Mouse (Mus musculus): Measurements from ENCODE around the gene Rbm6.

The Rbm6 gene

GRCm38 (mm10) chr9:107750378-107750777, 122.7 kb downstream of the Rbm6 start:
- no peak for DNase-seq (ENCODE audit: low read depth, low spot score)

DNA sequence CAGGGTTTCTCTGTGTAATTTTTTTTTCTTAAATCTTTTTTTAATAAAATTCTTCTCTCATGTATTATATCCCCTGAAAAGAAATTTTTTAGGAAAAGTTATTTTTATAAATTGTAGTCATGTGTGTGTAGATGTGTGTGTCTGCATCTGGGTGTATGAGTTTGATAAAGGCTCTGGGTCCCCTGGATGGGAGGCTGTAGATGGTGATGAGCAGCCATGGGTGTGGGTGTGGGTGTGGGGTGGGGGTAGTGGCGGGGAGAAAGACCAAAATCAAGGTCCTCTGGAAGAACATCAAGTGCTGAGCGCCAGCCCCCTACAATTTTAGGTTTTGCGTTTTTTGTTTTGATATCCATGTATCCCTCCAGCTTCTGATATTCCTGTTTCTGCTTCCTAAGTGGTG, 125.0 kb downstream of the Rbm6 start:
- no peak for DNase-seq (ENCODE audit: low read depth, low spot score)

DNA sequence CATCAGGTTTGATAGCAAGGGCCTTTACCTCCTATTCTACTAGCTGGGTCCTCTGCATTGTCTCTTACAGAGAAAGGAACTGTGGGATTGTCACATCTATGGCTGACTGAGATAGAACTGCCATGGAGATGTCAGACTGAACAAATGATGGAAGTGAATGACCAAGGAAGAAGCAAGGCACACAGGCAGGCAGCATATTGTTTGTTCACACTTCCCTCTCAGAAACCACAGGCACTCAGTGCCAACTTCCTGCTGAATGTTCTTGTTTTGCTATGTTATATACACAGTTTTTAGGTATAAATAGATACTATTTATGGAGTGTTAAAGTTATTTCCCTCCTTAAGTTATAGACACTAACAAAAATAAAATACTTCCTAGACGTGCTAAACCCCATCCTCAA, 125.7 kb downstream of the Rbm6 start:
- no peak for DNase-seq (ENCODE audit: low read depth, low spot score)

GRCm38 (mm10) chr9:107746679-107747078, 126.4 kb downstream of the Rbm6 start:
- no peak for DNase-seq (ENCODE audit: low read depth, low spot score)

DNA sequence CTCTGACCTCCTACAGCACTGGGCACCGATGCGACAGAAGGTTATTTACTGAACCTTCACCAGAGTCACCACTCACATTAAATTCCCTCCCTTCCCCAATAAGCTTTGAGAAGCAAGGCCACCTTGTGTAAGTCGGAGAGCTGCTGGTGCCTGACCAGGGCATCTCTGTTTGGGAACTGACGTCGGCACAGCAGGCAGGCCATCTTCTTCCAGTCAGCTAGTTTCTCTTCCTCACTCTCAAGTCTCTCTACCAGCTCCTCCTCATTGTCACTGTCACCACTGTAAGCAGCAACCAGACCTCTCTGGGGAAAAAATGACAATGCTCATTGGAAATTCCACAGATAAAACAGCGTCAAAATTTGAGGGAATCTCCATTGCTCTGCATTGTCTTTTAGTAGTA, 129.0 kb downstream of the Rbm6 start:
- no peak for DNase-seq (ENCODE audit: low read depth, low spot score)

- DNase-seq (ENCODE audit: low read depth, low spot score), result no peak
Measured at GRCm38 (mm10) chr9:107738841-107739202, 134.2 kb downstream of the Rbm6 start.

DNA sequence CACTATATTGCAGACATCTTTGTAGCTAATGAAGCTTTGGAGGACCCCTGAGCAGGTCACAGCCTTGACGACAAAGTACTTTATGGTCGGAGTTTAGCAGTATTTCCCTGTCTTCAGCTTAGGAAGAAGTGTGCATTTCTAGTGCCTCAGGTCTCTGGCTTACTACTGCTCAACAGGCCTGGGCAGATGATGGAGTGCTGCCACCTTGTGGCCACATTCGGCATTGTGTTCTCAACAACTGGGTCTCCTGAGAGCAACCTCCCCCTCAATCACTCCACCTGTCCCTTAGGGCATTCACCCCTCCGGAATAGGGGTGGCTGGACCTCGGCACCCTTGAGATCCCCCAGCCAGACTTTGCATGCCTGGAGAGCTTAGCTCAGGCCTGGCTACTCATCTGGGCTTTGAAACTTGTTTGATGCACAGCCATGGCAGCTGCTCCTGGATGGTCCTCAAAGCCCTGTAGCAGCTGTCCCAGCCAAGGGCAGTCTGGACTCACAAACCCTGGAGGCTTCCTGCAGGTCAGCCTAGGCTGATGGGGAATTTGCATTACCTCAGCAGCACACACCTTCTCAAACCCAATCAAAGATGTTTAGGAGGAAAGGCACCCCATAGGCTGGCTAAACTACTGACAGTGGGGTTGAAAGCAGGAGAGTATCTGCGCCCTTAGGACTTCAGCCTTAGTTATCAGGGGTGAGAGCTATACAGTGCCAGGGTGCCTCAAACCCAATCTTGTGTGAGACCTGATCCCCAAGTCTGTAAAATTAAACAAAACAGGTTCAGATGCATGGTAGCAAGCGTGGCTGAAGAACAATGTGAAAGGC, 134.8 kb downstream of the Rbm6 start:
- DNase-seq (ENCODE audit: low read depth, low spot score), result peak; percentile 73

DNA sequence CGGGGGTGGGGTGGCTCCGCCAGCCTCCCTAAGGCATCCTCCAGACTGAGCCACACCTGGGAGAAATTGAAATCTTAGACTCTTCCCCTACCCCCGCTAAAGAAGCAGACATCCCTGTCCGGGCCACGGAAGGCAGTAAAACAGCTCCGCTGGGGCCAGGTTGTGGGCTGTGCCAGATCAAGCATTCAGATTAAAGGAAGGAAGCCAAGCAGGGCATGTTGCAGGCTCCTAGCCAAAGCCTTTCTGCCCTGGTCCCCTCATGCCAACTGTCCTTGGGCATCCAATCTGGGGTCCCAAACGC, 136.9 kb downstream of the Rbm6 start:
- DNase-seq (ENCODE audit: low read depth, low spot score), result no peak

DNA sequence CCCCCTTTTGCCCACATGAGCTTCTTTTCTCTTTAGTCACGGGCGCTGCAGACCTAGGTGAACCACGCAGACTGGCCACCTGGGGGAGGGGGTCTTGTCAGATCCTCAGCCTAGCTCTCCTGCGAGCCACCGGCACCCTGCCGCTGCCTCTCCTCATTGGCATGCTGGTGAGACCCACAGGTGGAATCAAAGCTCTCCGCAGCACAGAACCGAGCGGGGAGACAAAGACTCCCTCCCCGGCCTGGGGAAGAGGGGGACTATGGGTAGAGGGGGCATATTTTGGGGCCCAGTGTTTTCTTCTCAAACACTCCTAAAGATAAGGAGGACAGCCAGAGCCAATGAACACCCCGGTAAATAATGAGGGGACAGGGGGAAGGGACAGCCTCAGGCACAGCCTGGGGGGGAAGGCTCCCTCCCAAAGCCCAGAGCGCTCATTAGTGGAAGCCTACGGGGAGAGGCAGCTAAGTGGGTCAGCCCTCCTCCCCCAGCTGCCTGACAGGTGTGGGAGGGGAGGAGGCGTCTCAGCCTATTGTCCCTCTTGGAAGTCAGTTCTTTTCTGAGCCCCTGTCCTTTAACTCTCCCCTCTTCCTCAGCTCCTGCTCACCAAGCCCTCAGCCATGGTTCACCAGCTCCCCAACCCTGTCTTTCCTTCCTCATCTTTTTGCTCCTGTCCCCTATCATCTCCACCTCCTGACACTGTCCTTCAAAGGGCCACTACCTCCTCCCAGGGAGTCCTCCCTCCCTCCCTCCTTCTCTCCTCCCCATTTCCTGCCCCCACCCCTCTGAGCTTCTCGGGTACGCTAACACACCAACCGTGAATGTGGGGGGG, 137.5 kb downstream of the Rbm6 start:
- DNase-seq (ENCODE audit: low read depth, low spot score), result peak; percentile 78

GRCm38 (mm10) chr9:107734567-107734971, 138.5 kb downstream of the Rbm6 start:
- no peak for DNase-seq (ENCODE audit: low read depth, low spot score)

- no peak for DNase-seq (ENCODE audit: low read depth, low spot score)
Measured at GRCm38 (mm10) chr9:107729709-107730108, 143.3 kb downstream of the Rbm6 start.

DNA sequence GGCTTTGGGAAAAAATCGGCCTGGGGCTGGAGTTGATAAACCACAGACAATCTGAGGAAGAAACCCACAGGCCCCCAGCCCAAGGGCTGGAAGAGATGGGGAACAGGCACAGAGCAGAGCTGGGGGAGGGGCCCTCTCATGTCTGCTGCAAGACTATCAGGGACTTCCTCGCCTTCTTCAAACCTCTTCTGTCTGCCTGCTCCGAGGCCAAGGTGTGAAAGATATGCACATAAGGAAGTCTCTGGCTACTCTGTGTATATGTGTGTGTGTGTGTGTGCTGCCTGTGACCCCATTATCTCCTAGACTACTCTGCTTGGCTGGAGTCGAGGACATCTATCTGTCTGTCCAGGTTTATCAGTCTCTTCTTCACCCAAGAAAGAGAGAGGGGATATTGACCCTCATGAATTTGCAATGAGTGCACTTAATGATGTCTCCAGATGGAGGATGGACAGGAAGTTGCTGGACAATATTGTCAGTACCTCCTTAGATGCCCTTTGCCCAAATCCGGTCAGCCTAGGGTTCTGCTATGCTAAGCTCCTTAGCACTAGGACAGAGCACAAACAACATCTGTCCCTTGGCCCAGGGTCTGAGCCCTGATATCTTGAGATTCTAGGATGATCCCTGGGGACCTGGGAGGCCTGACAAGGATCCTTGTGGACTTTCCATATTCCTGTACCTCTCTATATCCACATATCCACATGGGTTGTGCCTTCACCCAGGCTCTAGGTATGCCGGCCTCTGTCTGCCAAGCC, 143.9 kb downstream of the Rbm6 start:
- DNase-seq (ENCODE audit: low read depth, low spot score), result peak; percentile 74

GRCm38 (mm10) chr9:107727041-107727440, 146.0 kb downstream of the Rbm6 start:
- no peak for DNase-seq (ENCODE audit: low read depth, low spot score)

- DNase-seq (ENCODE audit: low read depth, low spot score), result no peak
Measured at GRCm38 (mm10) chr9:107724796-107725195, 148.2 kb downstream of the Rbm6 start.

DNA sequence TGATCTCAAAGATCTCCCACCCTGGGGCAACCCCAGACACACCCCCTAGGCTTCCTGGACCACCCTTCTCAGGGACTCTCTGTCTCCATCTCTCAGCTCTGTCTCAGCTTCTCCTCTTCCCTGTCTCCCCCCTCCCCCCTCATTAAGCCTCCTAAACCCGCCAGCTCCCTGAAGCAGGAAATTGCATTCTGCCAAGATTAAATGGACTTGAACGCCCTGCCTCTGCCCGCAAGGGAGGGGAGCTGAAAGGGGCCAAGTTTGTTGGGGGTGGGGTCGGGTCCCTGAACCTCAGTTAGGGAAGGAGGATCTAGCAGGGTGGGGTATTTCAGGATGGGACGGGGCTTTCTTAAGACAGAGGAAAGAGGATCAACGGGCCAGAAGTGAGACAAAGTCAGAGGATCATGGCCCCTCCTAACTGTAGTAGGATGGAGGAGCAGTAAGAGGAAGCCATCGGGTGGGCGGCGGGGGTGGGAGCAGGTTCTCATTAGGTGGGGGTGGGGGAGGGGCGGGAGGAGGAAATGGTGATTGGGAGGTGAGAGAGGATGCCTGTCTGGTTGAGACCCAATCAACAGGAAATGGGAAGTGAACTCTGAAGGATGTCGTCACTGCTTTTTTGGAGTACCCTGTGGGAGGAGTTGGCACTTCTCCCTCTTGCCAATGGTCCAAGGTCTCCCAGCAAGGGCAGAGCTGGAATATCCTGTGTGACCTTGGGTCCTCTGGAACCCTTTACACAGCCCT, 149.1 kb downstream of the Rbm6 start:
- no peak for DNase-seq (ENCODE audit: low read depth, low spot score)
